Mouse (Mus musculus) thymus, postnatal 36 days (tissue): Measurements from ENCODE around the gene Mmp21.

ENCODE experiments used
- DNase-seq, 2 experiments: peaks; one replicate each; pipeline ENCODE4 v3.0.0; 2022; ENCODE audit warnings: mixed read lengths in 2 of 2

The Mmp21 gene

GRCm38 (mm10) chr7:133638821-133639220 lies 41.0 kb downstream of the Mmp21 start:
- DNase-seq, result no peak

DNA sequence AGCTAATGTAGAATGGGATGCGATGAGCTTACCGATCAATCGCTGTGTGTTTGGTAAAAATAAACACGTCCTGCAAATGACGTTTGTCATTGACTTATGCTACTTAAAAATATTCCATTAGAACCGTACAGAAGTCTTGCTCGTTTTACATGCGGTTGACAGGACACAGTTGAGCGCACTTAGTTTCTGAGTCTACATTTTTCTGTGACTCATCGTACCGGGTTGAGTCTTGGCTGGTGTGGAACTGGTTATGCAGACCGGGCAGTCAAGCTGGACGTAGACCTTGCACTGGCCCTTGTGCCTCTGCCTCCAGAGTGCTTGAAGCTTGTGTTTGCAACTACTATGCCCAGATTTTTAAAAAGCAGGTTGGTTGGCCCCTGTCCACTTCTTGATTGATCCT lies 41.6 kb downstream of the Mmp21 start:
- no peak for DNase-seq

DNA sequence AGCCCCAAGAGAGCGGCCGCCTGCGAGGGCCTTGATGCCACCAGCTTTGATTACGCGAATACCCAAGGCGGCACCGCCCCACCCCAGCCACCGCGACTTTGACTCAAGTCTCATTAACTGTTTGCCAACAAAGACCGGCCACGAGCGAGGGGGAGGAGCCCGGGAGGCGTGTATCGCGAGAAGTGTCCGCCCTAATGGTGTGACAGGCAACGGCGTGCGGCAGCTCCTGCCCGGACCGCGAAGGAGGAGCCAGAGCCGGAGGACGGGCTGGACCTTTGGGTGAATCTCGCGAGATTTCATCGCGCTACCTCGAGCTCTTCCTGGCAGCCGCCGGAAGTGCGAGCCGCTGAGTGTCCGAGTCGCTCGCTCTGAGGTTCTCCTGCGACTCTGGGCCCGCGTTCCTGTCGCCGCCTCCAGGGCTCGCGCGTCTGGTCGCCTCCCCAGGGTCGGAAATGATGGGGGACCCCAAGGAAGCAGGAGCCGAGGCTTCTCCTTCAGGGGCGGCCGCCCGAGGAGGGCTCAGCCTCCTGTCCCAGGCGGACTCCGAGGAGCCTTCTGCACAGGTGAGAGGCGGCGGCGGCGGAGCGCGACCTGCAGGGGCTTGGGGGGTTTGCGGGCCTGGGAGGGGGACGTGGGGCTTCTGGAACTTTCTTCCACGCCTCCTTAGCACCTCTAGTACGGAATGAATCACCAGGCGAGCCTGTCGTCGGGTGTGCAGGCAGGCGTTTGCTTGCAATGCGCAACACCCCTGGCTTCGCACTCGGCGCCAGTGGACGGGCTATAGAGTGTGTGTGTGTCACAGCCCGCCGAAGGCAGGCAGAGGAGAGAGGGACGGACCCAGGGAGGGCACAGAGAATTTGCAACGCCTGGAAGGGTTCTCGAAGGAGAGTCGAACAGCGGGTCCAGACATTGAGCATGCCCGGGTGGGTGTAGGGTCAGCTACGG lies 42.2 kb downstream of the Mmp21 start, which contains the start of gene Edrf1:
Gene Edrf1, plus strand, starts transcription at position 183 of the 945 bp plus-strand sequence.
- peak; percentile 88 to 93 for DNase-seq

DNA sequence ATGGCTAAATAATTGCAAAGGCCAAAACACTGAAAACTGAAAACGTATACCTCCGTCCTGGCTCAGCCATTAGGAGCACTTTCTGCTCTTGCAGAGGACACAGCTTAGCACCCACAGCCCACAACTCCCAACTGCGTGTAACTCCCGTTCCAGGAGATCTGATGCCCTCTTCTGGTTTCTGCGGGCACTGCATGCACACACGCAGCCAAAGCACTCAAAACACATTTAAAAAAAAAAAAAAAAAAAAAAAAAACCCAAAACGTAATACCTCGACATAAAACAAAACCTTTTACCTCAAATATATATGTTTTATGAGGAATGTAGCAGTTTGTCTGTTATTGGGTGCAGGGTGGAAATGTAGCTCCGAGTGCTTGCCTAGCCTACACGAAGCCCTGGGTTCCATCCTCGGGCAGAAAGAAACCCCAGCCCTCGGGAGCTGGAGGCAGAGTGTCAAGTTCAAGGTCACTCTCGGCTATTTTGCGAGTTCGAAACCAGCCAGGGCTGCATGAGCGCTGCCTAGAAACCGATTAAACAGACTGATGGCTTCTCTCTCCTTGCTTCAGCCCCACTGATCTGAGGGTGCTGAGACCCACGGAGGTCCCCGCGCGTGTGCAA lies 43.0 kb downstream of the Mmp21 start:
- DNase-seq, result peak; percentile 86 to 90

DNA sequence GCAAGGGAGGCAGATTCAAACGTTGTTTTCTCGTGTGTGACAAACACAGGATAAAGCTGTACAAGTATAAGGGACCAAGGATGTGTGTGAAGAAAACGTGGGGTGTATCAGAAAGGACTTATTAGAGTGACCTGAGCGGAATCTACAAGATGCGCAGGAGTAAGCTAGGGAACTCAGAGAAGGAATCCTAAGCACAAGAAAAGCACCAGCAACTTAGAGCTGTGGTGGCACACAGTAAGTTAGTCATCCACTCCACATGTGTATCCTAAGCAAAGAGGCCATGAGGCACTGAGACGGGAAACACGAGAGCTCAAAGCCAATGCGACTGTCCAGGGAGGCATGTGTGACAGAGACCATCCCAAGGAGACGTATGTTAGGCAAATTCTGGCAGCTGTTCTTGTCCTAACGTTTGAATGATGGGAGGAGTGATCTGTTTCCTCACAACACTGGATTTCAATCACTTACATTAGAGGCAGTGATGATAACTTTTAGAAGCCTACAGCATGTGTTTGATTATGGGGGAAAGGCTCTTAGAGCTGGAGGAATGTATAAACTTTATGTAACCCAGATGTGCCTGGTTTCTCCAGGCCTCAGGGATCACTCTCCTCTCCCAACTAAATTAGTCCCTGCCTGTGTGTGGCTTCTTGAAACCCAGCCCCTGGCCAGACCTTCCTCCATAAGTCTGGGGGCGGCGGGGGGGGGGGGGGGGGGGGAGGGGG lies 44.8 kb downstream of the Mmp21 start:
- no peak for DNase-seq

DNA sequence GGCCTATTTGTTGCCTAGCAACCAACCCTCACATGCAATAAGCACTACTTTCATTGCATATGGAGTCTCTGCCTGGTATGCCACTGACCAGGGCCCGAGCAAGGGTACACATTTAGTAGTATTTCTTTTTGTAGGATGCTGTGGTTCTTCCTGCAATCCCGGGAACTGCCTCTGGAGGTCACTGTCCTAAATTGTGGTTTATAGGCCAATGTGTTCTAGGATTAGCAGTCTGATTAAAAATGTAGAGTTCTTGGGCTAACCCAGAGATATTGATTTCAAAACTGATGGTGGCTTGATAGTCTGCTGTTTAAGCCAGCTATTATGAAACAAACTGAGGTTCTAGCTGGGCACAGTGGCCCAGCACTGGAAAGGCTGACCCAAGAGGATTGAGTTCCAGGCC lies 47.4 kb downstream of the Mmp21 start:
- DNase-seq, result peak; percentile 37 to 54

GRCm38 (mm10) chr7:133630821-133631220 lies 49.0 kb downstream of the Mmp21 start:
- no peak for DNase-seq

- DNase-seq, result no peak
Measured at GRCm38 (mm10) chr7:133627184-133627936, 52.5 kb downstream of the Mmp21 start.
